14 mouse cellular contexts compared by ENCODE assay signal in the genomic region with DNA sequence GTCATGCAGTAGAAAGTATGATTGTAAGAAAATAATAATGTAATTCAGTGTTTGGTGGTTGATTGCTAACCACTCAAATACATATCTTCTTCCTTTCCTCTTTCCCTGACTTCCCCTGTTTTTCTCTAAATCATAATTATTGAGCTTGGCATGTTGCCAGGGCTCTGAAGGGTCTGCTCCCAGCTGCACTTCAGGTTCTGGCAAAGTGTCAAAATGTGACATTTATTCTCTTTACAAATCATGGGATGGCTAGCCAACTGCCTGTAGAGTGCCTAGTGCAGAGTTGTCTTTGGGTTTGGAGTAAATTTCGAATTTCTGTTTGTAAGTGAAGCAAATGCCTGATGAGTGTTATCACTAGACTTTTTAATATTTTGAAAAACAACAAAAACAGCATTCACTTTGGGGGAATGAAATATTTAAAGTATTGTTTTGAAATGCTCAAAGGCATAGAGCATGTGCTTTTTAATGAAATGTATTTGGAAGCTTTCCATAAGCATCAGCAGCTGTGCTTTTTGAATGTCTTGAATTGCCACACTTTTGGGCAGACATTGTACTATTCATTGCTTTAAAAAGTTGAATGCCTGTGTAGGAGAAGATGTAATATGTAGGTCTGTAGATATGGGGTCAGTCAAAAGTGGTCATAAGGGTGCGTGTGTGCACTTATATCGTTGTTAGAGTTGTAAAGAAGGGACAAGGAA. TPM values are rescaled to one million over a fixed set of nuclear protein-coding genes. Genes with fewer than 3 reads are reported as not detected.
A peak's percentile ranks its signal among the peaks of the same experiment; 100 is the strongest.
DNase-seq lines count a peak whose midpoint lies in the region; ATAC-seq and TF ChIP-seq lines count a peak whose summit lies in the region.
"Had no signal": no experiment of that assay in that cellular context is flagged by ENCODE, and none has a peak within 500 bp of the region (broad histone marks: within the 10 kb centered on the region; RNA-seq: fewer than 3 reads in every experiment).

No protein-coding gene starts in this region.

- H3K27me3 ChIP-seq in forebrain, embryonic 13.5 days = no peaks in the 10 kb centered on the region
- no peaks in the 10 kb centered on the region for H3K27me3 ChIP-seq in forebrain, embryonic 11.5 days (ENCODE audit: control insufficient read depth, insufficient read depth, low read length)
- no peaks in the 10 kb centered on the region for H3K27me3 ChIP-seq in kidney, postnatal 0 days (ENCODE audit: insufficient read depth, low read length)
- H3K27me3 ChIP-seq in kidney, embryonic 16.5 days (ENCODE audit: insufficient read depth, low read length) = no peaks in the 10 kb centered on the region
- H3K27me3 ChIP-seq: embryonic facial prominence, embryonic 15.5 days; neural tube, embryonic 12.5 days had no signal

- 56% methylated on average over 3 of the region's 3 CpGs for WGBS in forebrain, embryonic 13.5 days
- WGBS in forebrain, embryonic 11.5 days = 90% methylated on average over 3 of the region's 3 CpGs
- 56% methylated on average over 3 of the region's 3 CpGs for WGBS in kidney, postnatal 0 days
- 59% methylated on average over 3 of the region's 3 CpGs for WGBS in kidney, embryonic 16.5 days

- H3K36me3 ChIP-seq in forebrain, embryonic 13.5 days (ENCODE audit: poor library complexity, severe bottlenecking) = no peaks in the 10 kb centered on the region
- H3K36me3 ChIP-seq in forebrain, embryonic 11.5 days (ENCODE audit: control insufficient read depth, insufficient read depth, low read length) = no peaks in the 10 kb centered on the region
- H3K36me3 ChIP-seq in kidney, postnatal 0 days (ENCODE audit: insufficient read depth, low read length) = no peaks in the 10 kb centered on the region
- no peaks in the 10 kb centered on the region for H3K36me3 ChIP-seq in kidney, embryonic 16.5 days (ENCODE audit: insufficient read depth, low read length)
- H3K36me3 ChIP-seq: embryonic facial prominence, embryonic 15.5 days; neural tube, embryonic 12.5 days had no signal

- peak overlapping the region; percentile 58 for H3K27ac ChIP-seq in forebrain, embryonic 13.5 days
- no peak overlapping the region for H3K27ac ChIP-seq in forebrain, embryonic 11.5 days (ENCODE audit: low read depth, low read length)
- no peak overlapping the region for H3K27ac ChIP-seq in kidney, postnatal 0 days
- no peak overlapping the region for H3K27ac ChIP-seq in kidney, embryonic 16.5 days (ENCODE audit: low read length)
- H3K27ac ChIP-seq: embryonic facial prominence, embryonic 15.5 days; left cerebral cortex, adult 2 months; neural tube, embryonic 12.5 days had no signal

- H3K4me1 ChIP-seq in forebrain, embryonic 13.5 days = peaks cover 18% of the 10 kb centered on the region
- H3K4me1 ChIP-seq in forebrain, embryonic 11.5 days (replicated peaks; ENCODE audit: control insufficient read depth, insufficient read depth, low read length) = no peaks in the 10 kb centered on the region
- H3K4me1 ChIP-seq in kidney, postnatal 0 days (replicated peaks; ENCODE audit: insufficient read depth, low read length) = no peaks in the 10 kb centered on the region
- H3K4me1 ChIP-seq in kidney, embryonic 16.5 days (ENCODE audit: insufficient read depth, low read length) = peaks cover 2% of the 10 kb centered on the region; the same call in 1 of the 2 replicates
- H3K4me1 ChIP-seq: neural tube, embryonic 12.5 days had no signal

- DNase-seq in forebrain, embryonic 11.5 days (ENCODE audit: low spot score) = no peak
- peak; percentile 52 for DNase-seq in kidney, postnatal 0 days (ENCODE audit: low spot score)
- peak; percentile 20 for DNase-seq in 3T3-L1 (ENCODE audit: low read depth, low spot score)
- no peak for DNase-seq in thymus, postnatal 0 days (ENCODE audit: low spot score)
- DNase-seq: liver, postnatal 0 days; thymus, adult 2 months had no signal

- no peaks in the 10 kb centered on the region for H3K9me3 ChIP-seq in forebrain, embryonic 13.5 days (replicated peaks)
- H3K9me3 ChIP-seq in forebrain, embryonic 11.5 days (ENCODE audit: control insufficient read depth, low read length) = no peaks in the 10 kb centered on the region
- H3K9me3 ChIP-seq in kidney, postnatal 0 days (replicated peaks; ENCODE audit: low read length) = no peaks in the 10 kb centered on the region
- no peaks in the 10 kb centered on the region for H3K9me3 ChIP-seq in kidney, embryonic 16.5 days (ENCODE audit: low read length)
- H3K9me3 ChIP-seq: embryonic facial prominence, embryonic 15.5 days; neural tube, embryonic 12.5 days had no signal

- no peak overlapping the region for H3K4me3 ChIP-seq in forebrain, embryonic 13.5 days
- no peak overlapping the region for H3K4me3 ChIP-seq in forebrain, embryonic 11.5 days (ENCODE audit: low read depth, low read length)
- no peak overlapping the region for H3K4me3 ChIP-seq in kidney, postnatal 0 days (replicated peaks; ENCODE audit: low read depth, low read length)
- no peak overlapping the region for H3K4me3 ChIP-seq in kidney, embryonic 16.5 days (ENCODE audit: low read length)
- H3K4me3 ChIP-seq: embryonic facial prominence, embryonic 15.5 days; left cerebral cortex, adult 2 months; neural tube, embryonic 12.5 days had no signal

- no peak overlapping the region; the same call in 1 of the 2 replicates for H3K4me2 ChIP-seq in forebrain, embryonic 13.5 days
- no peak overlapping the region for H3K4me2 ChIP-seq in forebrain, embryonic 11.5 days (ENCODE audit: low read depth, low read length, severe bottlenecking)
- H3K4me2 ChIP-seq in kidney, postnatal 0 days (ENCODE audit: low read length) = no peak overlapping the region
- no peak overlapping the region for H3K4me2 ChIP-seq in kidney, embryonic 16.5 days (replicated peaks; ENCODE audit: low read depth, low read length)
- H3K4me2 ChIP-seq: embryonic facial prominence, embryonic 15.5 days; neural tube, embryonic 12.5 days had no signal

- TF ChIP-seq CTCF in kidney, postnatal 0 days (IDR thresholded peaks at IDR 0.05; ENCODE audit: low read depth) = no peak

- no peak overlapping the region for H3K9ac ChIP-seq in forebrain, embryonic 13.5 days
- no peak overlapping the region for H3K9ac ChIP-seq in forebrain, embryonic 11.5 days (ENCODE audit: low read length)
- H3K9ac ChIP-seq in kidney, postnatal 0 days (ENCODE audit: low read depth, low read length) = no peak overlapping the region
- H3K9ac ChIP-seq in kidney, embryonic 16.5 days (replicated peaks; ENCODE audit: low read length) = no peak overlapping the region
- H3K9ac ChIP-seq: embryonic facial prominence, embryonic 15.5 days; liver, postnatal 0 days; neural tube, embryonic 12.5 days had no signal

- ATAC-seq in forebrain, embryonic 13.5 days = peak; percentile 85
- ATAC-seq in forebrain, embryonic 11.5 days (replicated peaks; ENCODE audit: low FRiP score) = no peak
- no peak for ATAC-seq in kidney, postnatal 0 days (replicated peaks; ENCODE audit: low FRiP score, low read depth)
- ATAC-seq in kidney, embryonic 16.5 days (ENCODE audit: low FRiP score, low TSS enrichment) = no peak
- 0 out of 2 replicates have a peak, but pooled peaks have one; percentile 8 for ATAC-seq in common myeloid progenitor, adult 5-6 weeks (replicated peaks; ENCODE audit: low read depth, poor library complexity, severe bottlenecking)
- ATAC-seq in frontal cortex, adult (ENCODE audit: low TSS enrichment) = no peak
- ATAC-seq: CD4-positive, CD25-positive, alpha-beta regulatory T cell, adult 4 months; liver, postnatal 0 days had no signal

RNA-seq across cellular contexts. Expression of gene Cep83, which starts 21.3 kb away (rescaled TPM):
- 21.9 and 23.8 TPM in 2 replicates for polyA plus RNA-seq in forebrain, embryonic 13.5 days (2015; fragmentation: Nextera tagmentation; extraction: Ambion mirVana)
- 25.3 and 26.3 TPM in 2 replicates for polyA plus RNA-seq in forebrain, embryonic 11.5 days (2014; fragmentation: Nextera tagmentation; extraction: Ambion mirVana)
- polyA plus RNA-seq in kidney, postnatal 0 days (2015; fragmentation: Nextera tagmentation; extraction: Ambion mirVana) = 15.5 and 16.4 TPM in 2 replicates
- 12.9 and 14.6 TPM in 2 replicates for polyA plus RNA-seq in kidney, embryonic 16.5 days (2015; fragmentation: Nextera tagmentation; extraction: Ambion mirVana)
- 106 and 124 TPM in 2 replicates for total RNA-seq in common myeloid progenitor, adult 5-6 weeks (2017)
- polyA plus RNA-seq in thymus, postnatal 0 days (2015; fragmentation: Nextera tagmentation; extraction: Ambion mirVana) = 21.1 and 23.5 TPM in 2 replicates

Comparison
In these comparisons a context has a peak if more than half of its experiments do, and no peak if none do; other contexts are left out.
1. ATAC-seq: peak in forebrain, embryonic 13.5 days (single experiment) and common myeloid progenitor, adult 5-6 weeks (single experiment); none in forebrain, embryonic 11.5 days (single experiment), kidney, postnatal 0 days (single experiment), kidney, embryonic 16.5 days (single experiment) and frontal cortex, adult (single experiment).
2. DNase-seq: peak in kidney, postnatal 0 days (single experiment) and 3T3-L1 (single experiment); none in forebrain, embryonic 11.5 days (single experiment) and thymus, postnatal 0 days (single experiment).